Mouse (Mus musculus) neural tube, embryonic 11.5 days (tissue): ENCODE results near the gene Shkbp1. TPM values are rescaled to one million over a fixed set of nuclear protein-coding genes. Genes with fewer than 3 reads are reported as not detected.

Experiments used
- ATAC-seq: fragments of 200-750 bp; cut with Nextera tagmentation; 2 replicates; pipeline ENCODE4 v1.8.0; 2017; ENCODE audit warnings: moderate number of reproducible peaks, mild to moderate bottlenecking, moderate TSS enrichment, moderate library complexity; ENCODE audit not compliant: insufficient read depth, low FRiP score, low TSS enrichment
- DNase-seq: peaks from one replicate; pipeline ENCODE4 v3.0.0-alpha.2; 2015; ENCODE audit warnings: low spot score
- H3K27ac ChIP-seq: fragments of 300-500 bp; sonication (generic); 2 replicates; pipeline ENCODE4 v1.5.1; 2014; ENCODE audit warnings: low read depth, mild to moderate bottlenecking, low read length
- H3K27me3 ChIP-seq: fragments of 300-500 bp; sonication (generic); 2 replicates; pipeline ENCODE4 v1.6.1; 2014; ENCODE audit warnings: mild to moderate bottlenecking, low read length, mixed read lengths; ENCODE audit not compliant: control insufficient read depth, insufficient read depth
- H3K36me3 ChIP-seq: fragments of 300-500 bp; sonication (generic); 2 replicates; pipeline ENCODE4 v1.6.1; 2014; ENCODE audit warnings: mild to moderate bottlenecking, low read length, moderate library complexity, mixed read lengths; ENCODE audit not compliant: control insufficient read depth, insufficient read depth
- H3K4me1 ChIP-seq: fragments of 300-500 bp; sonication (generic); 2 replicates; pipeline ENCODE4 v1.6.1; 2014; ENCODE audit warnings: low read length, mixed read lengths; ENCODE audit not compliant: control insufficient read depth, insufficient read depth
- H3K4me2 ChIP-seq: fragments of 300-500 bp; sonication (generic); 2 replicates; pipeline ENCODE4 v1.6.1; 2014; ENCODE audit warnings: low read depth, mild to moderate bottlenecking, moderate library complexity
- H3K4me3 ChIP-seq: fragments of 300-500 bp; sonication (generic); 2 replicates; pipeline ENCODE4 v1.5.1; 2014; ENCODE audit warnings: low read depth, low read length
- H3K9ac ChIP-seq: fragments of 300-500 bp; sonication (generic); 2 replicates; pipeline ENCODE4 v1.6.1; 2014; ENCODE audit warnings: mild to moderate bottlenecking, low read length
- H3K9me3 ChIP-seq: fragments of 300-500 bp; sonication (generic); 2 replicates; pipeline ENCODE4 v1.6.1; 2016; ENCODE audit warnings: low read length; ENCODE audit not compliant: control insufficient read depth
- WGBS: fragments of 180-500 bp; shearing (Covaris S2); extraction: QIAGEN DNeasy Blood & Tissue Kit; methylation state at CpG from one replicate; pipeline ENCODE4 v1.1.7; 2014; 5-methylcytosine and 5-hydroxymethylcytosine counted together
- polyA plus RNA-seq: library from polyadenylated mRNA; unstranded; fragments of >200 nt; fragmentation: Nextera tagmentation; extraction: Ambion mirVana; gene quantifications from 2 replicates; pipeline ENCODE4 v1.2.1, GENCODE M21; 2014

The Shkbp1 gene
- polyA plus RNA-seq, 1 experiment from 2014 or later, result 52.8 TPM

GRCm38 (mm10) chr7:27328161-27328560 is 27.7 kb downstream of the Shkbp1 start:
- no peak overlapping the region for H3K4me2 ChIP-seq
- peaks cover 10% of the 10 kb centered on the region for H3K4me1 ChIP-seq
- no peaks in the 10 kb centered on the region for H3K36me3 ChIP-seq
- WGBS, result 86% methylated on average over 11 of the region's 11 CpGs
- no peak for DNase-seq
- no peak overlapping the region for H3K27ac ChIP-seq
- H3K27me3 ChIP-seq, result peaks cover 84% of the 10 kb centered on the region
- no peak for ATAC-seq
- H3K9ac ChIP-seq, result no peak overlapping the region
- H3K9me3 ChIP-seq, result no peaks in the 10 kb centered on the region
- H3K4me3 ChIP-seq, result no peak overlapping the region

GRCm38 (mm10) chr7:27327500-27327899 is 28.3 kb downstream of the Shkbp1 start:
- DNase-seq, result no peak
- H3K4me1 ChIP-seq, result peaks cover 8% of the 10 kb centered on the region; the same call in 1 of the 2 replicates
- 91% methylated on average over 8 of the region's 8 CpGs for WGBS
- no peaks in the 10 kb centered on the region for H3K9me3 ChIP-seq
- H3K27ac ChIP-seq, result no peak overlapping the region
- peaks cover 78% of the 10 kb centered on the region for H3K27me3 ChIP-seq
- H3K9ac ChIP-seq, result no peak overlapping the region
- ATAC-seq, result no peak
- no peaks in the 10 kb centered on the region for H3K36me3 ChIP-seq
- no peak overlapping the region for H3K4me2 ChIP-seq
- no peak overlapping the region for H3K4me3 ChIP-seq

DNA sequence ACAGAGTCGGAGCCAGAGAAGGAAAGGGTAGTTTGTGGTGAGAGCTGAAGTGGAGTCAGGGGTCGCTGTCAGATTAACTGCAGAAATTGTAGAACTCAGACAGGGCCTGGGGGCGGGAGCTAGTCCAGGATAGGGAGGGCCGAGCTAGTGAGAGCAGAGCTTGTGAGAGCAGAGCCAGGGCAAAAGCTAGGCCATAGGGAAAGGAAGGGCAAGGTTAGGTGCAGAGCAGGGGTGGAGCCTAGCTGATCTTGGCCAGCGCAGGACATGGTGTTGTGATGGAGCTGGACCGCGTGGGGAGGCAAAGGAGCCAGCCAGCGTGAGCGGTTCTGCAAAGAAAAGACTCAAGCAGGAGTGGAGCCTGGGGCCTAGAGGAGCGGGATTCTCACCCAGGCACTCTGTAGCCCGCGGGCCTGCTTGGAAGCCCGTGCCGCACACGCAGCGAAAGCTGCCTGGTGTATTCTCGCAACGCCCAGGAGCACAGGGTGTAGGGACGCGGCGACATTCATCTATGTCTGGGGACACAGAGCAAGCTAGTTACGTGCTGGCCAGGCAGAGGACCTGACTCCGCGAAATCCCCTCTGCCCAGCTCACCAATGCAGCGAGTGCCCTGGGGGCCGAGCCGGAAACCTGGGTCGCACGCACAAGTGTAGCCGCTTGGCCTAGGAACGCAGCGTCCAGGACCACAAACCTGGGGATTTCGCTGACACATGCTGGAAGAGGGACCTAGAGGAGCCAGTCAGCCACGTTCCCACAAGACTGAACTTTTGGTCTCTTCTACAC is 29.5 kb downstream of the Shkbp1 start:
- ATAC-seq (no peak), DNase-seq (no peak)
- WGBS, result 24% methylated on average over 34 of the region's 34 CpGs
- Histone ChIP-seq H3K9me3 (no peaks in the 10 kb centered on the region), H3K27ac (no peak overlapping the region), H3K4me3 (no peak overlapping the region), H3K9ac (no peak overlapping the region; the same call in 1 of the 2 replicates), H3K36me3 (no peaks in the 10 kb centered on the region), H3K27me3 (peaks cover 66% of the 10 kb centered on the region), H3K4me1 (peaks cover 8% of the 10 kb centered on the region; the same call in 1 of the 2 replicates), H3K4me2 (peak overlapping the region; percentile 40)

- peaks cover 3% of the 10 kb centered on the region; the same call in 1 of the 2 replicates for H3K4me1 ChIP-seq
- no peaks in the 10 kb centered on the region for H3K36me3 ChIP-seq
- no peak overlapping the region for H3K27ac ChIP-seq
- DNase-seq, result peak; percentile 35
- H3K4me2 ChIP-seq, result peak overlapping the region; percentile 40
- H3K9me3 ChIP-seq, result no peaks in the 10 kb centered on the region
- 1% methylated on average over 24 of the region's 24 CpGs for WGBS
- H3K9ac ChIP-seq, result peak overlapping the region; percentile 24; the same call in 1 of the 2 replicates
- ATAC-seq, result no peak
- peaks cover 60% of the 10 kb centered on the region for H3K27me3 ChIP-seq
- peak overlapping the region; percentile 11; the same call in 1 of the 2 replicates for H3K4me3 ChIP-seq
Measured at GRCm38 (mm10) chr7:27325697-27326096, 30.1 kb downstream of the Shkbp1 start.

DNA sequence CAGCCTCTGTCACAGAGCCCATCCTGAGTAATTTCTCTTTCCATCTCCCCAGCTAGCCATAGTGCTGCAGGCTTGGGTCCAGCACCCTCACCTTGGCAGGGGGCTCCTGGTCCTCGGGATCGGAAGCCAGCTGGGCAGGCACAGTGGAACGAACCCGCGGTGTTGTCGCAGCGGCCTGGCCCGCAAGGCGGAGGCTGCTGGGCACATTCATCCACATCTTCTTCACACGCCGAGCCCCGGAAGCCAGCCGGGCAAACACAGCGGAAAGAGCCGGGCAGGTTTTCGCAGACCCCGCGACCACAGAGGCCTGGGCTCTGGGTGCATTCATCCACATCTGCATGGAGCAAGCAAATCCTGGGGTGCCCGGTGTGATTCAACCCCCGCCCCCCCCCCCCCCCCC is 30.9 kb downstream of the Shkbp1 start:
- Histone ChIP-seq H3K4me1 (peaks cover 3% of the 10 kb centered on the region; the same call in 1 of the 2 replicates), H3K27me3 (peaks cover 52% of the 10 kb centered on the region), H3K9ac (no peak overlapping the region), H3K9me3 (no peaks in the 10 kb centered on the region), H3K4me3 (no peak overlapping the region), H3K36me3 (no peaks in the 10 kb centered on the region), H3K4me2 (no peak overlapping the region; the same call in 1 of the 2 replicates), H3K27ac (no peak overlapping the region)
- DNase-seq (no peak), ATAC-seq (no peak)
- 54% methylated on average over 18 of the region's 20 CpGs for WGBS

GRCm38 (mm10) chr7:27324161-27324560 is 31.7 kb downstream of the Shkbp1 start:
- 97% methylated on average over 11 of the region's 11 CpGs for WGBS
- no peak overlapping the region for H3K9ac ChIP-seq
- H3K27me3 ChIP-seq, result peaks cover 44% of the 10 kb centered on the region
- H3K27ac ChIP-seq, result no peak overlapping the region
- H3K9me3 ChIP-seq, result no peaks in the 10 kb centered on the region
- no peak overlapping the region for H3K4me2 ChIP-seq
- no peak overlapping the region for H3K4me3 ChIP-seq
- peaks cover 3% of the 10 kb centered on the region; the same call in 1 of the 2 replicates for H3K4me1 ChIP-seq
- no peak for DNase-seq
- H3K36me3 ChIP-seq, result no peaks in the 10 kb centered on the region
- ATAC-seq, result no peak

DNA sequence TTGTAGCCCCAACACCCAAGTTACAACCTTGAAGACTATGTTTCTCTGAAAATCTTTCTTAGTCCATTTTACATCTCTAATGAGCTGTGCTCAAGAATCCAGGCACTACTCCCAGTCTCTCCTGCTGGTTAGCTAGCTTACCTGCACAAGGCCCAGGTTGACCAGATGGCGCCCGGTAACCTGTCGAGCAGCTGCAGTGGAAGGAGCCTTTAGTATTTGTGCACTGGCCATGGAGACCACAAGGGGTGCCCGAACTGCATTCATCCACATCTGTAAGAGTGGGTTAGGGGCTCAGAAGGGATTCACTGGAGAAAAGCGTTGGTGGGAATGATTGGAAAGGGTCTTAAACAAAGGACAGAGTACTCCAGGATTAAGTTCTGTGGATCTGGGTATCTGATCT is 32.8 kb downstream of the Shkbp1 start:
- Histone ChIP-seq H3K9ac (no peak overlapping the region), H3K4me1 (peaks cover 3% of the 10 kb centered on the region; the same call in 1 of the 2 replicates), H3K27ac (no peak overlapping the region), H3K4me2 (no peak overlapping the region), H3K36me3 (no peaks in the 10 kb centered on the region), H3K4me3 (no peak overlapping the region), H3K9me3 (no peaks in the 10 kb centered on the region), H3K27me3 (peaks cover 35% of the 10 kb centered on the region)
- no peak for ATAC-seq
- 92% methylated on average over 5 of the region's 5 CpGs for WGBS
- DNase-seq, result no peak

DNA sequence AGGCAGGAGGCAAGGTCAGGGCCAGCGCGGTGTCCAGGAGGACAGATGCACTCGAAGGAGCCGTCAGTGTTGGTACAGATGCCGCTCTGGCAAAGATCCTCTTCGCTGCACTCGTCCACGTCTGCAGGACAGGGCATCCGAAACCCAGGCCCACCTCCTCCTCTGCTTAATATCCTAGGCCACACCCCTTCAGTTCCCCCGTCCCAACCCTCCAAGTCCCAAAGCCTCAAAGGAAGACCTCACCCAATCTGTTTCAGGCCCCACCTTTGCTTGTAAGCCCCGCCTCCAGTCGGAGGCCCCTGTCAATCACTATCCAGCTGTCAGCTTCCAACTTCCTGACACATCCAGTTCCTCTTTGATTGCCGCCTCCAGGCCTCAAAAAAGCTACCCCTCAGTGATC is 33.5 kb downstream of the Shkbp1 start:
- Histone ChIP-seq H3K9ac (no peak overlapping the region), H3K27ac (no peak overlapping the region), H3K4me3 (no peak overlapping the region), H3K27me3 (peaks cover 27% of the 10 kb centered on the region), H3K4me1 (peaks cover 3% of the 10 kb centered on the region; the same call in 1 of the 2 replicates), H3K36me3 (no peaks in the 10 kb centered on the region), H3K4me2 (no peak overlapping the region), H3K9me3 (no peaks in the 10 kb centered on the region)
- WGBS, result 13% methylated on average over 13 of the region's 13 CpGs
- no peak for DNase-seq
- ATAC-seq, result no peak

DNA sequence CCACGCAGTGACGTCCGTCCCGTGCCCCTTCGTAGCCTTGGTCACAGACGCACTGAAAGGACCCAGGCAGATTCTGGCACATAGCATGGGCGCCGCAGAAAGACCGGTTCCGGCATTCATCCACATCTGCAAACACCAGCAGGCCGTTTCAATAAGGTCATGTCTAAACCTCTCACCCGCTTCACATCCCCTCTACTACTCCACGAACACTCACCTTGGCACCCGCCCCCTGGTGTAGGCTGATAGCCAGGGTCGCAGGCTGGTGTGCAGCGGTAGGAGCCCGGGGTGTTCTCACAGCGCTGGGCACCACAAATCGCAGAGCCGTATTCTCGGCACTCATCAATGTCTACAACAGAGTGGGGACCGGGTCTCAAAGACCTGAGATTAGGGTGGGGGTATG is 36.4 kb downstream of the Shkbp1 start:
- Histone ChIP-seq H3K27ac (no peak overlapping the region), H3K4me1 (no peaks in the 10 kb centered on the region), H3K9ac (no peak overlapping the region), H3K4me3 (no peak overlapping the region), H3K27me3 (0 out of 2 replicates have a peak, but pooled peaks cover under 1% of the 10 kb centered on the region), H3K36me3 (no peaks in the 10 kb centered on the region), H3K4me2 (no peak overlapping the region), H3K9me3 (no peaks in the 10 kb centered on the region)
- WGBS, result 90% methylated on average over 22 of the region's 22 CpGs
- ATAC-seq, result no peak
- no peak for DNase-seq
